Mouse (Mus musculus): ENCODE results near the gene Tsc22d4.

- TF ChIP-seq GATA1 (IDR thresholded peaks at IDR 0.05; ENCODE audit: borderline replicate concordance, low read length) (no peak), FLI1 (IDR thresholded peaks at IDR 0.05; ENCODE audit: low read length) (no peak)
These were observed 45.7 kb upstream of the Tsc22d4 start for GRCm38 (mm10) chr5:137699850-137700249.
